Mouse (Mus musculus) bone marrow, adult 2 months (tissue): ENCODE measurements around the gene Mrpl4.

ENCODE experiments used
- CTCF ChIP-seq: fragments of 200-500 bp; IDR thresholded peaks from 2 replicates; pipeline ENCODE4 v1.5.1; 2011; ENCODE audit warnings: low read length, control low read depth; ENCODE audit not compliant: control insufficient read depth, insufficient read depth
- POLR2A ChIP-seq: fragments of 200-500 bp; IDR thresholded peaks from 2 replicates; pipeline ENCODE4 v1.6.1; 2011; ENCODE audit warnings: low read depth, mild to moderate bottlenecking, control low read depth, low read length, borderline replicate concordance; ENCODE audit not compliant: control insufficient read depth

GRCm38 (mm10) chr9:20991587-20991986, 11.0 kb upstream of the Mrpl4 start:
- TF ChIP-seq CTCF = no peak
- TF ChIP-seq POLR2A = no peak
